Mouse (Mus musculus) left cerebral cortex, postnatal 4 days (tissue): ENCODE measurements around the gene Gm4869. TPM values are rescaled to one million over a fixed set of nuclear protein-coding genes. Genes with fewer than 3 reads are reported as not detected.

ENCODE experiments used
- DNase-seq: peaks from one replicate; pipeline ENCODE4 v3.0.0-alpha.2; 2022
- intact Hi-C: fragments of 180-260 bp; cut with DNase I; formaldehyde crosslinking; loops from one replicate; pipeline ENCODE4 v1.15.1; 2025
- microRNA-seq: library from miRNA; unstranded; fragments of <30 nt; microRNA quantifications from one replicate; pipeline ENCODE4 v1.2.0, GENCODE M21; 2022
- total RNA-seq, 2 experiments: library from RNA; stranded (reverse); gene quantifications; 2 replicates each; pipeline ENCODE4 v1.2.3; 2021

Gene Gm4869
- total RNA-seq, 2 experiments from 2014 or later = not detected

- intact Hi-C loops = no loop called here
Observed at GRCm38 (mm10) chr5:140517159-140517920, 71.9 kb downstream of the Gm4869 start.

GRCm38 (mm10) chr5:140517921-140518230, 72.4 kb downstream of the Gm4869 start:
- intact Hi-C loops = no loop called here
- no peak for DNase-seq

More at GRCm38 (mm10) chr5:140517159-140517920, 71.9 kb downstream of the Gm4869 start:
- no peak for DNase-seq

- no peak for DNase-seq
- intact Hi-C loops = no loop called here
Observed at GRCm38 (mm10) chr5:140521196-140521595, 75.8 kb downstream of the Gm4869 start.

GRCm38 (mm10) chr5:140526754-140527153, 81.3 kb downstream of the Gm4869 start:
- intact Hi-C loops = no loop called here
- DNase-seq = no peak

GRCm38 (mm10) chr5:140538111-140538683, 92.8 kb downstream of the Gm4869 start:
- no peak for DNase-seq
- intact Hi-C loops = loop anchor here (5.0 kb wide), 1 partner anchor 209 kb away; no protein-coding TSS in a partner anchor

- peak; percentile 79 for DNase-seq
- intact Hi-C loops = loop anchor here (5.0 kb wide), 2 partner anchors 77 to 142 kb away; no protein-coding TSS in a partner anchor
Observed at GRCm38 (mm10) chr5:140540106-140540505, 94.7 kb downstream of the Gm4869 start.

- intact Hi-C loops = loop anchor here (5.0 kb wide), 2 partner anchors 74 to 139 kb away; no protein-coding TSS in a partner anchor
- peak; percentile 92 for DNase-seq
Observed at GRCm38 (mm10) chr5:140542811-140543575, 97.5 kb downstream of the Gm4869 start.

Small RNAs within 50 kb of the gene (microRNA-seq; reads per million reads assigned to microRNA genes)
- 0.90 reads per million for gene Mir7038

Other genes with a start within 250 kb of the Gm4869 start
- 10 to 100 TPM; 24.1 to 24.7 TPM for gene Mad1l1, start 124.1 kb upstream of the Gm4869 start, total RNA-seq
- gene Nudt1, start 124.0 kb upstream of the Gm4869 start, total RNA-seq = 1 to 10 TPM; 7.1 to 8.3 TPM
- 10 to 100 TPM; 10.2 to 11.3 TPM for gene Mrm2, start 113.7 kb upstream of the Gm4869 start, total RNA-seq
- gene Snx8, start 56.4 kb upstream of the Gm4869 start, total RNA-seq = 10 to 100 TPM; 26.8 to 30.5 TPM
- gene Eif3b, start 26.3 kb upstream of the Gm4869 start, total RNA-seq = 100 to 1,000 TPM; 124 to 127 TPM
- 10 to 100 TPM; 19.7 to 20.9 TPM for gene Chst12, start 59.9 kb downstream of the Gm4869 start, total RNA-seq
- not detected for gene Grifin, start 119.4 kb downstream of the Gm4869 start, total RNA-seq
- gene Lfng, start 161.7 kb downstream of the Gm4869 start, total RNA-seq = 10 to 100 TPM; 19.7 to 20.7 TPM
- 100 to 1,000 TPM; 382 to 395 TPM for gene Ttyh3, start 203.4 kb downstream of the Gm4869 start, total RNA-seq